Mouse (Mus musculus) splenic B cell, adult 2 months (primary cell): ENCODE data around the gene Fam151a.
"Not testable (repeated sequence)": the region's sequence is repeated elsewhere in the genome, so short reads cannot be mapped to it uniquely, and the experiment has no call there.

Experiments used
- DNase-seq: peaks from one replicate; pipeline ENCODE4 v3.0.0-alpha.2; 2011; ENCODE audit warnings: low read depth, low spot score
- H3K27me3 ChIP-seq: 2 replicates; pipeline ENCODE4 v1.6.1; 2012; ENCODE audit warnings: mild to moderate bottlenecking, low read length, moderate library complexity, mixed read lengths; ENCODE audit not compliant: control insufficient read depth, poor library complexity, insufficient read depth, severe bottlenecking
- H3K36me3 ChIP-seq: 2 replicates; pipeline ENCODE4 v1.6.1; 2012; ENCODE audit warnings: mild to moderate bottlenecking, low read length, moderate library complexity, mixed read lengths; ENCODE audit not compliant: control insufficient read depth, poor library complexity, insufficient read depth, severe bottlenecking

Fam151a gene

GRCm38 (mm10) chr4:106787830-106788229 lies 54.1 kb downstream of the Fam151a start:
- no peaks in the 10 kb centered on the region for H3K27me3 ChIP-seq
- peak; percentile 6 for DNase-seq
- H3K36me3 ChIP-seq: no peaks in the 10 kb centered on the region

DNA sequence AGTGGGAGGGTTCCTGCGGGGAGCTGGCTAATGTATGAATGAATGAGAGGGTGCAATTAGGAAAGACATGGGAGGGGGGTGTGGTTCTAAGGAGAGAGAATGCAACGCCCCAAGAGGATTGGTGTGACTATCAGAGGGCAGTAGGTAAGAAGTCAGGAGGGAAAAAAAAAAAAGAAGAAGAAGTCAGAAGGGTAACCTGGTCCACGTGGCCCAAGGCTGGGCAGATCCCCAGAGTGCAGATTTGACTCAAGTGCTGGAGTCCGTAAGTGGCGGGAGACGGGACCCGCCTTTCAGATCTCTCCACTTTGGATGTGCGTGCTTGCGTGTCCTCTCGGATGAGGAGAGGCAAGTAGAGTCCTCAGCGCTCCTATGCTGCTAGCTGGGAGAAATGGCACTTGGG lies 54.9 kb downstream of the Fam151a start:
- Histone ChIP-seq H3K36me3 (no peaks in the 10 kb centered on the region), H3K27me3 (no peaks in the 10 kb centered on the region)
- no peak for DNase-seq

- Histone ChIP-seq H3K27me3 (no peaks in the 10 kb centered on the region), H3K36me3 (no peaks in the 10 kb centered on the region)
- no peak for DNase-seq
Measured at GRCm38 (mm10) chr4:106789705-106790104, 56.0 kb downstream of the Fam151a start.

DNA sequence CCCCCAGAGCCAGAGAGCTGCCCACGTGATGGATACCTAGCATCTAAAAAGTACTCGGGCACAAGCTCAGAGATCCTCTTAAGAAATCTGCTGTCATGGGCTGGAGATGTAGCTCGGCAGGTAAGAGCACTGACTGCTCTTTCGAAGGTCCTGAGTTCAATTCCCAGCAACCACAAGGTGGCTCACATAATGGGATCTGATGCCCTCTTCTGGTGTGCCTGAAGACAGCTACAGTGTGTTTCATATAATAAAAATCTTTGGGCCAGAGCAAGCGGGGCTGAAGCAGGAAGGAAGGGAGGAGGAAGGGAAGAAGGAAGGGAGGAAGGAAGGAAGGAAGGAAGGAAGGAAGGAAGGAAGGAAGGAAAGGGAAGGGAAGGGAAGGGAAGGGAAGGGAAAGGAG lies 56.5 kb downstream of the Fam151a start:
- not testable (repeated sequence) for H3K36me3 ChIP-seq, DNase-seq, H3K27me3 ChIP-seq

DNA sequence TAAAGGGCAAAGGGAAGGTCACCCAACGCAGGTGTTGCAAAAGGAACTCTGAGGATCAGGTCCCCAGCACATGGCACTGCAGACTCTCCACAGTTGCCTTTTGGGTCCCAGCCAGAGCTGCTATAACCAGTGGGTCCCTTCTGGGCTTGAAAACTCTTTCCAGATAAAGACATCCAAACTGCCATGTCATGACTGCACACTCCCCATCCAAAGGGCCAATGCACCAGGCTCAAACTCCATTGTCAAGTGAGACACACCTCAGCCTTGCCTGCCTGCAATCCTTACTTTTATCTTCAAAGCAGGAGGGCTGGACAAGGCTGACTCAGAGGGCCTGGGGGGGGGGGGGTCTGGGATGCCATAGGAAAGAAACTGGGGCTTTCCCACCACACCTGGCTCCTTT lies 57.2 kb downstream of the Fam151a start:
- no peaks in the 10 kb centered on the region for H3K36me3 ChIP-seq
- no peak for DNase-seq

GRCm38 (mm10) chr4:106792276-106792675 lies 58.6 kb downstream of the Fam151a start:
- no peak for DNase-seq
- Histone ChIP-seq H3K27me3 (no peaks in the 10 kb centered on the region), H3K36me3 (no peaks in the 10 kb centered on the region)

More for the DNA sequence above, 57.2 kb downstream of the Fam151a start:
- no peaks in the 10 kb centered on the region for H3K27me3 ChIP-seq

GRCm38 (mm10) chr4:106793826-106794225 lies 60.1 kb downstream of the Fam151a start:
- H3K27me3 ChIP-seq, DNase-seq: not testable (repeated sequence)

GRCm38 (mm10) chr4:106794247-106794646 lies 60.6 kb downstream of the Fam151a start:
- no peaks in the 10 kb centered on the region for H3K27me3 ChIP-seq
- no peak for DNase-seq
- H3K36me3 ChIP-seq: no peaks in the 10 kb centered on the region

More at GRCm38 (mm10) chr4:106793826-106794225, 60.1 kb downstream of the Fam151a start:
- H3K36me3 ChIP-seq: not testable (repeated sequence)

- Histone ChIP-seq H3K36me3 (no peaks in the 10 kb centered on the region), H3K27me3 (no peaks in the 10 kb centered on the region)
- no peak for DNase-seq
Measured at GRCm38 (mm10) chr4:106795289-106795688, 61.6 kb downstream of the Fam151a start.
